In genomic region chr2:32152367-32153034, GRCm38 (mm10) we compare ENCODE assay signal across 8 mouse cellular contexts. TPM values are rescaled to one million over a fixed set of nuclear protein-coding genes. Genes with fewer than 3 reads are reported as not detected.
A peak's percentile ranks its signal among the peaks of the same experiment; 100 is the strongest.
DNase-seq lines count a peak whose midpoint lies in the region; ATAC-seq and TF ChIP-seq lines count a peak whose summit lies in the region.

No protein-coding gene starts in this region.

- peak overlapping the region; percentile 95 for H3K4me2 ChIP-seq in neural tube, embryonic 11.5 days (ENCODE audit: low read depth)
- peak overlapping the region; percentile 96 for H3K4me2 ChIP-seq in limb, embryonic 14.5 days (replicated peaks; ENCODE audit: low read depth, low read length, severe bottlenecking)
- peak overlapping the region; percentile 88 for H3K4me2 ChIP-seq in stomach, embryonic 15.5 days

- H3K27ac ChIP-seq in neural tube, embryonic 11.5 days (ENCODE audit: low read depth, low read length): no peak overlapping the region
- peak overlapping the region; percentile 99 for H3K27ac ChIP-seq in limb, embryonic 14.5 days (replicated peaks; ENCODE audit: low read depth, low read length)
- peak overlapping the region; percentile 98 for H3K27ac ChIP-seq in stomach, embryonic 15.5 days

- peaks cover 48% of the 10 kb centered on the region for H3K4me1 ChIP-seq in neural tube, embryonic 11.5 days (ENCODE audit: control insufficient read depth, insufficient read depth, low read length)
- peaks cover 53% of the 10 kb centered on the region for H3K4me1 ChIP-seq in limb, embryonic 14.5 days (ENCODE audit: control insufficient read depth, insufficient read depth, low read length)
- peaks cover 56% of the 10 kb centered on the region for H3K4me1 ChIP-seq in stomach, embryonic 15.5 days

- WGBS in neural tube, embryonic 11.5 days: 19% methylated on average over 12 of the region's 12 CpGs
- 10% methylated on average over 12 of the region's 12 CpGs for WGBS in limb, embryonic 14.5 days
- 10% methylated on average over 12 of the region's 12 CpGs for WGBS in stomach, embryonic 15.5 days

- TF ChIP-seq POLR2A in limb, embryonic 14.5 days (IDR thresholded peaks at IDR 0.05; ENCODE audit: borderline replicate concordance, extremely low read depth, insufficient read depth, insufficient read length): no peak

- H3K36me3 ChIP-seq in neural tube, embryonic 11.5 days (ENCODE audit: control insufficient read depth, insufficient read depth, low read length): no peaks in the 10 kb centered on the region
- H3K36me3 ChIP-seq in limb, embryonic 14.5 days (ENCODE audit: control insufficient read depth, insufficient read depth, low read length): no peaks in the 10 kb centered on the region
- no peaks in the 10 kb centered on the region for H3K36me3 ChIP-seq in stomach, embryonic 15.5 days

- H3K27me3 ChIP-seq in neural tube, embryonic 11.5 days (ENCODE audit: control insufficient read depth, insufficient read depth, low read length): no peaks in the 10 kb centered on the region
- no peaks in the 10 kb centered on the region for H3K27me3 ChIP-seq in limb, embryonic 14.5 days (ENCODE audit: control insufficient read depth, insufficient read depth, low read length)
- no peaks in the 10 kb centered on the region for H3K27me3 ChIP-seq in stomach, embryonic 15.5 days (replicated peaks)

- DNase-seq in neural tube, embryonic 11.5 days (ENCODE audit: low spot score): no peak
- no peak for DNase-seq in neural tube, embryonic 10.5 days (ENCODE audit: extremely low spot score, low spot score)
- DNase-seq in limb, embryonic 14.5 days (ENCODE audit: low spot score): no peak
- no peak for DNase-seq in cerebellum, adult 8-10 months
- no peak for DNase-seq in embryo, embryonic 9.5 days (ENCODE audit: extremely low spot score)
- no peak for DNase-seq in thymus, postnatal 14 days

- peak overlapping the region; percentile 95 for H3K4me3 ChIP-seq in neural tube, embryonic 11.5 days (ENCODE audit: low read depth, low read length)
- H3K4me3 ChIP-seq in limb, embryonic 14.5 days (replicated peaks; ENCODE audit: low read length): peak overlapping the region; percentile 79
- peak overlapping the region; percentile 81 for H3K4me3 ChIP-seq in stomach, embryonic 15.5 days (replicated peaks)

- no peak for ATAC-seq in neural tube, embryonic 11.5 days (ENCODE audit: insufficient read depth, low FRiP score, low TSS enrichment)
- ATAC-seq in erythroid progenitor cell, adult 5-6 weeks (replicated peaks; ENCODE audit: low FRiP score, poor library complexity, severe bottlenecking): peak; percentile 11
- no peak for ATAC-seq in limb, embryonic 14.5 days (ENCODE audit: low FRiP score, low read depth)
- ATAC-seq in stomach, embryonic 15.5 days (ENCODE audit: insufficient read depth, low FRiP score, low read depth): no peak

- H3K9me3 ChIP-seq in neural tube, embryonic 11.5 days (ENCODE audit: control insufficient read depth, low read length): no peaks in the 10 kb centered on the region
- no peaks in the 10 kb centered on the region for H3K9me3 ChIP-seq in limb, embryonic 14.5 days (ENCODE audit: control insufficient read depth, low read length)
- no peaks in the 10 kb centered on the region for H3K9me3 ChIP-seq in stomach, embryonic 15.5 days

- H3K9ac ChIP-seq in neural tube, embryonic 11.5 days (ENCODE audit: low read length): peak overlapping the region; percentile 100
- H3K9ac ChIP-seq in limb, embryonic 14.5 days (ENCODE audit: low read depth, low read length, severe bottlenecking): peak overlapping the region; percentile 99
- peak overlapping the region; percentile 93 for H3K9ac ChIP-seq in stomach, embryonic 15.5 days

RNA-seq across cellular contexts. Expression of gene Prrc2b, which starts 1.6 kb away (rescaled TPM):
- 73.9 and 81.1 TPM in 2 replicates for polyA plus RNA-seq in neural tube, embryonic 11.5 days (2014; fragmentation: Nextera tagmentation; extraction: Ambion mirVana)
- 19.1 and 26.4 TPM in 2 replicates for total RNA-seq in erythroid progenitor cell, adult 5-6 weeks (2015; ENCODE audit: low replicate concordance)
- 11.1 and 25.3 TPM in 2 replicates for total RNA-seq in erythroid progenitor cell, adult 5-6 weeks (2017; ENCODE audit: low replicate concordance)
- polyA plus RNA-seq in limb, embryonic 14.5 days (2012; rRNA removed): 74.6 and 92.4 TPM in 2 replicates
- 78.2 and 78.3 TPM in 2 replicates for polyA plus RNA-seq in limb, embryonic 14.5 days (2014; fragmentation: Nextera tagmentation; extraction: Ambion mirVana)
- 43.7 and 48.2 TPM in 2 replicates for polyA plus RNA-seq in stomach, embryonic 15.5 days (2015; fragmentation: Nextera tagmentation; extraction: Ambion mirVana)

RNA-seq across cellular contexts. Expression of gene Plpp7, which starts 57.2 kb away (rescaled TPM):
- polyA plus RNA-seq in neural tube, embryonic 11.5 days (2014; fragmentation: Nextera tagmentation; extraction: Ambion mirVana): 8.9 and 9.3 TPM in 2 replicates
- not detected in 2 replicates for total RNA-seq in erythroid progenitor cell, adult 5-6 weeks (2015; ENCODE audit: low replicate concordance)
- 0.26 TPM in 1 of 2 replicates, not detected in the other for total RNA-seq in erythroid progenitor cell, adult 5-6 weeks (2017; ENCODE audit: low replicate concordance)
- polyA plus RNA-seq in limb, embryonic 14.5 days (2012; rRNA removed): 11.7 and 15.1 TPM in 2 replicates
- polyA plus RNA-seq in limb, embryonic 14.5 days (2014; fragmentation: Nextera tagmentation; extraction: Ambion mirVana): 8.9 and 10.0 TPM in 2 replicates
- polyA plus RNA-seq in stomach, embryonic 15.5 days (2015; fragmentation: Nextera tagmentation; extraction: Ambion mirVana): 4.4 and 4.8 TPM in 2 replicates
